Mouse (Mus musculus): Measurements from ENCODE around the gene Ift20.

DNA sequence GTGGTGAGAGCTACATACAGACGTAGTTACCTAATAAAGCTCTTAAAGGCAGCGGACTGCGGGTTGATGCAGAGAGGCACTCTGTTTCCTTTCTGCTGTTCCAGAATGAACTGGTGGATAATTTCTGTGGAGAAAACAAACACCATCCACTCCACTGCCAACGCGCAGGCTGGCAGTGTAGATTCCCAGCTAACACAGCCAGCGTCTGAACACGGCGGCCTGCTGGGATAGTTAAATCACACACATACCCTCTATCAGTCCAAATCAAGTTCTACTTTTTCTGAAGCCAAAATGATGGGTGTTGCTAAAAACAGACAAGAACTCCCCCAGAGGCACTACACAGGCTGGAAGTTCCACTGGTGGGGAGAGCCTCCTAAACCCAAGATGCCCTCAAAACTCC, 35.3 kb downstream of the Ift20 start:
- TF ChIP-seq POLR2A (IDR thresholded peaks at IDR 0.05; ENCODE audit: low read depth, low read length) (no peak), CTCF (IDR thresholded peaks at IDR 0.05; ENCODE audit: extremely low read depth, insufficient read depth, insufficient read length, insufficient replicate concordance) (no peak)
